Mouse (Mus musculus): ENCODE measurements around the gene Fign. TPM values are rescaled to one million over a fixed set of nuclear protein-coding genes. Genes with fewer than 3 reads are reported as not detected.

Fign gene
- polyA plus RNA-seq, 1 experiment from 2014 or later: 3.0 TPM

- 79% methylated on average over 7 of the region's 7 CpGs for WGBS
- H3K4me3 ChIP-seq (replicated peaks; ENCODE audit: low read length): no peak overlapping the region
- H3K27ac ChIP-seq (ENCODE audit: low read length): no peak overlapping the region
- H3K4me2 ChIP-seq (ENCODE audit: low read depth, low read length): no peak overlapping the region
- no peaks in the 10 kb centered on the region for H3K9me3 ChIP-seq (replicated peaks; ENCODE audit: control insufficient read depth, low read length)
- no peaks in the 10 kb centered on the region for H3K4me1 ChIP-seq (ENCODE audit: control insufficient read depth, insufficient read depth, low read length)
- H3K9ac ChIP-seq (ENCODE audit: low read length): no peak overlapping the region
- no peaks in the 10 kb centered on the region for H3K36me3 ChIP-seq (ENCODE audit: control insufficient read depth, insufficient read depth, low read length)
- no peaks in the 10 kb centered on the region for H3K27me3 ChIP-seq (ENCODE audit: control insufficient read depth, insufficient read depth, low read length)
- ATAC-seq (ENCODE audit: insufficient read depth, low FRiP score): no peak
These were observed 103.4 kb downstream of the Fign start for GRCm38 (mm10) chr2:63994304-63995023.

- H3K27me3 ChIP-seq (ENCODE audit: control insufficient read depth, insufficient read depth, low read length): no peaks in the 10 kb centered on the region
- no peaks in the 10 kb centered on the region for H3K36me3 ChIP-seq (ENCODE audit: control insufficient read depth, insufficient read depth, low read length)
- ATAC-seq (ENCODE audit: insufficient read depth, low FRiP score): no peak
- no peaks in the 10 kb centered on the region for H3K9me3 ChIP-seq (replicated peaks; ENCODE audit: control insufficient read depth, low read length)
- no peak overlapping the region for H3K9ac ChIP-seq (ENCODE audit: low read length)
- H3K27ac ChIP-seq (ENCODE audit: low read length): no peak overlapping the region
- WGBS: 94% methylated on average over 2 of the region's 2 CpGs
- no peaks in the 10 kb centered on the region for H3K4me1 ChIP-seq (ENCODE audit: control insufficient read depth, insufficient read depth, low read length)
- H3K4me2 ChIP-seq (ENCODE audit: low read depth, low read length): no peak overlapping the region
- H3K4me3 ChIP-seq (replicated peaks; ENCODE audit: low read length): no peak overlapping the region
These were observed 112.4 kb downstream of the Fign start for GRCm38 (mm10) chr2:63985426-63985825.

GRCm38 (mm10) chr2:63982351-63982751, 115.5 kb downstream of the Fign start:
- Histone ChIP-seq H3K9ac (ENCODE audit: low read length) (no peak overlapping the region), H3K36me3 (ENCODE audit: control insufficient read depth, insufficient read depth, low read length) (no peaks in the 10 kb centered on the region), H3K4me1 (ENCODE audit: control insufficient read depth, insufficient read depth, low read length) (no peaks in the 10 kb centered on the region), H3K4me2 (ENCODE audit: low read depth, low read length) (no peak overlapping the region), H3K27me3 (ENCODE audit: control insufficient read depth, insufficient read depth, low read length) (no peaks in the 10 kb centered on the region), H3K4me3 (replicated peaks; ENCODE audit: low read length) (no peak overlapping the region), H3K9me3 (replicated peaks; ENCODE audit: control insufficient read depth, low read length) (no peaks in the 10 kb centered on the region), H3K27ac (ENCODE audit: low read length) (no peak overlapping the region)
- 59% methylated on average over 4 of the region's 4 CpGs for WGBS
- ATAC-seq (ENCODE audit: insufficient read depth, low FRiP score): no peak

GRCm38 (mm10) chr2:63981449-63981848, 116.4 kb downstream of the Fign start:
- no peaks in the 10 kb centered on the region for H3K4me1 ChIP-seq (ENCODE audit: control insufficient read depth, insufficient read depth, low read length)
- H3K4me2 ChIP-seq (ENCODE audit: low read depth, low read length): no peak overlapping the region
- no peaks in the 10 kb centered on the region for H3K36me3 ChIP-seq (ENCODE audit: control insufficient read depth, insufficient read depth, low read length)
- no peak for ATAC-seq (ENCODE audit: insufficient read depth, low FRiP score)
- no peaks in the 10 kb centered on the region for H3K9me3 ChIP-seq (replicated peaks; ENCODE audit: control insufficient read depth, low read length)
- H3K4me3 ChIP-seq (replicated peaks; ENCODE audit: low read length): no peak overlapping the region
- no peak overlapping the region for H3K27ac ChIP-seq (ENCODE audit: low read length)
- no peak overlapping the region for H3K9ac ChIP-seq (ENCODE audit: low read length)
- WGBS: 73% methylated on average over 7 of the region's 7 CpGs
- H3K27me3 ChIP-seq (ENCODE audit: control insufficient read depth, insufficient read depth, low read length): no peaks in the 10 kb centered on the region

GRCm38 (mm10) chr2:63969633-63970032, 128.2 kb downstream of the Fign start:
- H3K4me3 ChIP-seq (replicated peaks; ENCODE audit: low read length): no peak overlapping the region
- no peak for ATAC-seq (ENCODE audit: insufficient read depth, low FRiP score)
- 0 out of 2 replicates have a peak, but pooled peaks cover 2% of the 10 kb centered on the region for H3K4me1 ChIP-seq (ENCODE audit: control insufficient read depth, insufficient read depth, low read length)

GRCm38 (mm10) chr2:63931041-63931440, 166.8 kb downstream of the Fign start:
- 94% methylated on average over 2 of the region's 2 CpGs for WGBS
- Histone ChIP-seq H3K27me3 (ENCODE audit: control insufficient read depth, insufficient read depth, low read length) (no peaks in the 10 kb centered on the region), H3K9me3 (replicated peaks; ENCODE audit: control insufficient read depth, low read length) (no peaks in the 10 kb centered on the region), H3K9ac (ENCODE audit: low read length) (no peak overlapping the region), H3K4me1 (ENCODE audit: control insufficient read depth, insufficient read depth, low read length) (no peaks in the 10 kb centered on the region), H3K4me3 (replicated peaks; ENCODE audit: low read length) (no peak overlapping the region), H3K36me3 (ENCODE audit: control insufficient read depth, insufficient read depth, low read length) (no peaks in the 10 kb centered on the region), H3K4me2 (ENCODE audit: low read depth, low read length) (no peak overlapping the region), H3K27ac (ENCODE audit: low read length) (no peak overlapping the region)
- ATAC-seq (ENCODE audit: insufficient read depth, low FRiP score): no peak

More at GRCm38 (mm10) chr2:63969633-63970032, 128.2 kb downstream of the Fign start:
- 33% methylated on average over 4 of the region's 4 CpGs for WGBS
- no peaks in the 10 kb centered on the region for H3K27me3 ChIP-seq (ENCODE audit: control insufficient read depth, insufficient read depth, low read length)
- H3K4me2 ChIP-seq (ENCODE audit: low read depth, low read length): no peak overlapping the region
- no peak overlapping the region for H3K27ac ChIP-seq (ENCODE audit: low read length)
- H3K36me3 ChIP-seq (ENCODE audit: control insufficient read depth, insufficient read depth, low read length): no peaks in the 10 kb centered on the region
- no peaks in the 10 kb centered on the region for H3K9me3 ChIP-seq (replicated peaks; ENCODE audit: control insufficient read depth, low read length)
- no peak overlapping the region for H3K9ac ChIP-seq (ENCODE audit: low read length)

GRCm38 (mm10) chr2:63926481-63927097, 171.2 kb downstream of the Fign start:
- WGBS: 36% methylated on average over 4 of the region's 4 CpGs
- Histone ChIP-seq H3K4me3 (replicated peaks; ENCODE audit: low read length) (no peak overlapping the region), H3K4me1 (ENCODE audit: control insufficient read depth, insufficient read depth, low read length) (no peaks in the 10 kb centered on the region), H3K4me2 (ENCODE audit: low read depth, low read length) (no peak overlapping the region), H3K27me3 (ENCODE audit: control insufficient read depth, insufficient read depth, low read length) (no peaks in the 10 kb centered on the region), H3K36me3 (ENCODE audit: control insufficient read depth, insufficient read depth, low read length) (no peaks in the 10 kb centered on the region), H3K27ac (ENCODE audit: low read length) (no peak overlapping the region), H3K9ac (ENCODE audit: low read length) (no peak overlapping the region), H3K9me3 (replicated peaks; ENCODE audit: control insufficient read depth, low read length) (no peaks in the 10 kb centered on the region)
- no peak for ATAC-seq (ENCODE audit: insufficient read depth, low FRiP score)

- Histone ChIP-seq H3K27ac (ENCODE audit: low read length) (no peak overlapping the region), H3K36me3 (ENCODE audit: control insufficient read depth, insufficient read depth, low read length) (no peaks in the 10 kb centered on the region), H3K9me3 (replicated peaks; ENCODE audit: control insufficient read depth, low read length) (no peaks in the 10 kb centered on the region), H3K4me2 (ENCODE audit: low read depth, low read length) (no peak overlapping the region), H3K27me3 (ENCODE audit: control insufficient read depth, insufficient read depth, low read length) (no peaks in the 10 kb centered on the region), H3K4me1 (ENCODE audit: control insufficient read depth, insufficient read depth, low read length) (no peaks in the 10 kb centered on the region), H3K9ac (ENCODE audit: low read length) (no peak overlapping the region), H3K4me3 (replicated peaks; ENCODE audit: low read length) (no peak overlapping the region)
- WGBS: 74% methylated on average over 4 of the region's 4 CpGs
- no peak for ATAC-seq (ENCODE audit: insufficient read depth, low FRiP score)
These were observed 172.1 kb downstream of the Fign start for GRCm38 (mm10) chr2:63925721-63926235.

Measured in stomach, embryonic 16.5 days (tissue).